Mouse (Mus musculus) liver, postnatal 0 days (tissue): ENCODE data around the gene Nwd1.

Source experiments
- CTCF ChIP-seq: sonication (generic); IDR thresholded peaks from 2 replicates; pipeline ENCODE4 v1.5.1; 2016; ENCODE audit warnings: antibody characterized with exemption, low read depth
- EP300 ChIP-seq: IDR thresholded peaks from 2 replicates; pipeline ENCODE4 v1.6.1; 2016; ENCODE audit warnings: antibody characterized with exemption, low read depth, mild to moderate bottlenecking

DNA sequence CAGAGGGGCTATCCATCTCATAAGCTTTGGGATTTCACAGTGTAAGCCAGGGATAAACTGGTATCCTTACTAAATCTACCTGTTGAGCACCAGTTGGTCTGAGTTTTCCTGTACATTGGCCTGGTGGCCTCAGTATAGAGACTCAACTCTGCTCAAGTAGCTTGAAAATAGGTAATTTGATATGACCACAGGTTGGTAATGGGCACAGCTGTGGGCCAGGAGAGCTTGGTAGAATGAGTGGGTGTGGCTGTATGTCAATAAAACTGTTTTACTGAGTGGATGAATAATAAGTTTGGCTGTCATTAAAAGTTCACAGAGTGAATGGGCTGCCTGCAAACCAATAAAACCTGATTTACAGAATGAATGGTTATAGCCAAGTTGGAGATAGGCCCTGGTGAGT, 90.4 kb downstream of the Nwd1 start:
- TF ChIP-seq CTCF (no peak), EP300 (no peak)
